ENCODE assay signal across 8 mouse cellular contexts in genomic region chr4:154996572-154997154, GRCm38 (mm10). TPM values are rescaled to one million over a fixed set of nuclear protein-coding genes. Genes with fewer than 3 reads are reported as not detected.
A peak's percentile ranks its signal among the peaks of the same experiment; 100 is the strongest.
DNase-seq lines count a peak whose midpoint lies in the region; ATAC-seq and TF ChIP-seq lines count a peak whose summit lies in the region.

No protein-coding gene starts in this region.

- WGBS in forebrain, postnatal 0 days = 40% methylated on average over 8 of the region's 8 CpGs
- WGBS in forebrain, embryonic 14.5 days = 43% methylated on average over 8 of the region's 8 CpGs
- 31% methylated on average over 8 of the region's 8 CpGs for WGBS in midbrain, embryonic 13.5 days
- 27% methylated on average over 8 of the region's 8 CpGs for WGBS in midbrain, embryonic 15.5 days
- WGBS in liver, postnatal 0 days (ENCODE audit: insufficient replicate concordance) = 54% methylated on average over 8 of the region's 8 CpGs

- no peaks in the 10 kb centered on the region for H3K27me3 ChIP-seq in forebrain, postnatal 0 days (ENCODE audit: insufficient read depth, low read length)
- no peaks in the 10 kb centered on the region for H3K27me3 ChIP-seq in forebrain, embryonic 14.5 days (replicated peaks; ENCODE audit: control insufficient read depth, insufficient read depth, low read length)
- H3K27me3 ChIP-seq in midbrain, embryonic 13.5 days = 0 out of 2 replicates have a peak, but pooled peaks cover 2% of the 10 kb centered on the region
- H3K27me3 ChIP-seq in midbrain, embryonic 15.5 days (replicated peaks) = no peaks in the 10 kb centered on the region
- H3K27me3 ChIP-seq in liver, postnatal 0 days (ENCODE audit: insufficient read depth, low read length) = no peaks in the 10 kb centered on the region

- H3K4me3 ChIP-seq in forebrain, postnatal 0 days (ENCODE audit: low read depth, low read length) = no peak overlapping the region
- no peak overlapping the region for H3K4me3 ChIP-seq in forebrain, embryonic 14.5 days (ENCODE audit: low read depth, low read length)
- H3K4me3 ChIP-seq in midbrain, embryonic 13.5 days (replicated peaks) = no peak overlapping the region
- no peak overlapping the region for H3K4me3 ChIP-seq in midbrain, embryonic 15.5 days
- H3K4me3 ChIP-seq in liver, postnatal 0 days (ENCODE audit: low read depth, low read length) = no peak overlapping the region

- H3K9ac ChIP-seq in forebrain, postnatal 0 days = no peak overlapping the region
- H3K9ac ChIP-seq in forebrain, embryonic 14.5 days (ENCODE audit: low read length) = no peak overlapping the region
- 0 out of 2 replicates have a peak overlapping the region, but pooled peaks have one; percentile 4 for H3K9ac ChIP-seq in midbrain, embryonic 13.5 days (replicated peaks)
- H3K9ac ChIP-seq in midbrain, embryonic 15.5 days = no peak overlapping the region
- H3K9ac ChIP-seq in liver, postnatal 0 days (replicated peaks) = no peak overlapping the region

- no peak for TF ChIP-seq CTCF in forebrain, postnatal 0 days (IDR thresholded peaks at IDR 0.05; ENCODE audit: low read depth)
- no peak for TF ChIP-seq CTCF in liver, postnatal 0 days (IDR thresholded peaks at IDR 0.05; ENCODE audit: low read depth)

- H3K9me3 ChIP-seq in forebrain, postnatal 0 days (ENCODE audit: low read length) = no peaks in the 10 kb centered on the region
- H3K9me3 ChIP-seq in forebrain, embryonic 14.5 days (replicated peaks; ENCODE audit: control insufficient read depth, low read length) = no peaks in the 10 kb centered on the region
- H3K9me3 ChIP-seq in midbrain, embryonic 13.5 days = no peaks in the 10 kb centered on the region
- no peaks in the 10 kb centered on the region for H3K9me3 ChIP-seq in midbrain, embryonic 15.5 days
- H3K9me3 ChIP-seq in liver, postnatal 0 days (ENCODE audit: low read length) = no peaks in the 10 kb centered on the region

- 0 out of 2 replicates have a peak, but pooled peaks have one; percentile 20 for ATAC-seq in forebrain, postnatal 0 days
- no peak for ATAC-seq in forebrain, embryonic 14.5 days
- ATAC-seq in midbrain, embryonic 13.5 days = 0 out of 2 replicates have a peak, but pooled peaks have one; percentile 49
- no peak for ATAC-seq in midbrain, embryonic 15.5 days (replicated peaks)
- no peak for ATAC-seq in erythroid progenitor cell, adult 5-6 weeks (replicated peaks; ENCODE audit: low FRiP score, poor library complexity, severe bottlenecking)
- no peak for ATAC-seq in liver, postnatal 0 days

- no peak for TF ChIP-seq EP300 in liver, postnatal 0 days (IDR thresholded peaks at IDR 0.05; ENCODE audit: low read depth)

- no peak overlapping the region for H3K27ac ChIP-seq in forebrain, postnatal 0 days (ENCODE audit: low read depth, low read length)
- H3K27ac ChIP-seq in forebrain, embryonic 14.5 days (ENCODE audit: low read depth, low read length) = no peak overlapping the region
- H3K27ac ChIP-seq in midbrain, embryonic 13.5 days = peak overlapping the region; percentile 44; the same call in 1 of the 2 replicates
- H3K27ac ChIP-seq in midbrain, embryonic 15.5 days = no peak overlapping the region
- H3K27ac ChIP-seq in liver, postnatal 0 days (ENCODE audit: low read depth) = no peak overlapping the region

- H3K36me3 ChIP-seq in forebrain, postnatal 0 days (ENCODE audit: insufficient read depth) = no peaks in the 10 kb centered on the region
- no peaks in the 10 kb centered on the region for H3K36me3 ChIP-seq in forebrain, embryonic 14.5 days (ENCODE audit: control insufficient read depth, insufficient read depth, low read length)
- no peaks in the 10 kb centered on the region; the same call in 1 of the 2 replicates for H3K36me3 ChIP-seq in midbrain, embryonic 13.5 days
- H3K36me3 ChIP-seq in midbrain, embryonic 15.5 days (replicated peaks) = 0 out of 2 replicates have a peak, but pooled peaks cover 2% of the 10 kb centered on the region
- H3K36me3 ChIP-seq in liver, postnatal 0 days (replicated peaks; ENCODE audit: insufficient read depth, low read length) = no peaks in the 10 kb centered on the region

- H3K4me2 ChIP-seq in forebrain, postnatal 0 days (ENCODE audit: low read depth) = no peak overlapping the region
- H3K4me2 ChIP-seq in forebrain, embryonic 14.5 days (ENCODE audit: low read length) = no peak overlapping the region
- no peak overlapping the region for H3K4me2 ChIP-seq in midbrain, embryonic 13.5 days (replicated peaks)
- no peak overlapping the region for H3K4me2 ChIP-seq in midbrain, embryonic 15.5 days
- no peak overlapping the region for H3K4me2 ChIP-seq in liver, postnatal 0 days (ENCODE audit: low read depth, low read length)

- no peaks in the 10 kb centered on the region for H3K4me1 ChIP-seq in forebrain, postnatal 0 days (ENCODE audit: insufficient read depth)
- H3K4me1 ChIP-seq in forebrain, embryonic 14.5 days (ENCODE audit: control insufficient read depth, insufficient read depth, low read length) = no peaks in the 10 kb centered on the region
- H3K4me1 ChIP-seq in midbrain, embryonic 13.5 days (replicated peaks) = peaks cover 10% of the 10 kb centered on the region
- no peaks in the 10 kb centered on the region for H3K4me1 ChIP-seq in midbrain, embryonic 15.5 days
- H3K4me1 ChIP-seq in liver, postnatal 0 days (ENCODE audit: insufficient read depth) = no peaks in the 10 kb centered on the region

- DNase-seq in forebrain, postnatal 0 days = no peak
- no peak for DNase-seq in forebrain, embryonic 14.5 days (ENCODE audit: low spot score)
- peak; percentile 61 for DNase-seq in kidney, postnatal 10 days
- DNase-seq in urinary bladder, postnatal 25 days (ENCODE audit: low spot score) = no peak
- no peak for DNase-seq in liver, postnatal 0 days

RNA-seq across cellular contexts. Expression of gene Pank4, which starts 32.7 kb away (rescaled TPM):
- 39.7 and 40.0 TPM in 2 replicates for total RNA-seq in forebrain, postnatal 0 days (2014; rRNA removed)
- 20.4 and 22.6 TPM in 2 replicates for polyA plus RNA-seq in forebrain, postnatal 0 days (2015; fragmentation: Nextera tagmentation; extraction: Ambion mirVana)
- polyA plus RNA-seq in forebrain, embryonic 14.5 days (2014; fragmentation: Nextera tagmentation; extraction: Ambion mirVana) = 34.6 and 38.9 TPM in 2 replicates
- 42.0 and 43.3 TPM in 2 replicates for polyA plus RNA-seq in midbrain, embryonic 13.5 days (2015; fragmentation: Nextera tagmentation; extraction: Ambion mirVana)
- polyA plus RNA-seq in midbrain, embryonic 15.5 days (2015; fragmentation: Nextera tagmentation; extraction: Ambion mirVana) = 44.3 and 44.9 TPM in 2 replicates
- 61.3 and 78.0 TPM in 2 replicates for total RNA-seq in erythroid progenitor cell, adult 5-6 weeks (2015; ENCODE audit: low replicate concordance)
- total RNA-seq in erythroid progenitor cell, adult 5-6 weeks (2017; ENCODE audit: low replicate concordance) = 40.0 and 50.1 TPM in 2 replicates
- 10.9 and 11.4 TPM in 2 replicates for polyA plus RNA-seq in liver, postnatal 0 days (2015; fragmentation: Nextera tagmentation; extraction: Ambion mirVana)

RNA-seq across cellular contexts. Expression of gene Hes5, which starts 35.9 kb away (rescaled TPM):
- 92.2 and 100 TPM in 2 replicates for total RNA-seq in forebrain, postnatal 0 days (2014; rRNA removed)
- 107 and 120 TPM in 2 replicates for polyA plus RNA-seq in forebrain, postnatal 0 days (2015; fragmentation: Nextera tagmentation; extraction: Ambion mirVana)
- polyA plus RNA-seq in forebrain, embryonic 14.5 days (2014; fragmentation: Nextera tagmentation; extraction: Ambion mirVana) = 73.0 and 86.0 TPM in 2 replicates
- polyA plus RNA-seq in midbrain, embryonic 13.5 days (2015; fragmentation: Nextera tagmentation; extraction: Ambion mirVana) = 291 and 346 TPM in 2 replicates
- polyA plus RNA-seq in midbrain, embryonic 15.5 days (2015; fragmentation: Nextera tagmentation; extraction: Ambion mirVana) = 116 and 149 TPM in 2 replicates
- not detected in 2 replicates for total RNA-seq in erythroid progenitor cell, adult 5-6 weeks (2015; ENCODE audit: low replicate concordance)
- total RNA-seq in erythroid progenitor cell, adult 5-6 weeks (2017; ENCODE audit: low replicate concordance) = not detected in 2 replicates
- 0.15 and 0.21 TPM in 2 replicates for polyA plus RNA-seq in liver, postnatal 0 days (2015; fragmentation: Nextera tagmentation; extraction: Ambion mirVana)

RNA-seq across cellular contexts. Expression of gene Plch2, which starts 59.9 kb away (rescaled TPM):
- total RNA-seq in forebrain, postnatal 0 days (2014; rRNA removed) = 32.1 and 42.1 TPM in 2 replicates
- polyA plus RNA-seq in forebrain, postnatal 0 days (2015; fragmentation: Nextera tagmentation; extraction: Ambion mirVana) = 11.7 and 17.4 TPM in 2 replicates
- 6.2 and 7.4 TPM in 2 replicates for polyA plus RNA-seq in forebrain, embryonic 14.5 days (2014; fragmentation: Nextera tagmentation; extraction: Ambion mirVana)
- 7.7 and 9.0 TPM in 2 replicates for polyA plus RNA-seq in midbrain, embryonic 13.5 days (2015; fragmentation: Nextera tagmentation; extraction: Ambion mirVana)
- 20.1 and 23.0 TPM in 2 replicates for polyA plus RNA-seq in midbrain, embryonic 15.5 days (2015; fragmentation: Nextera tagmentation; extraction: Ambion mirVana)
- total RNA-seq in erythroid progenitor cell, adult 5-6 weeks (2015; ENCODE audit: low replicate concordance) = not detected in 2 replicates
- not detected in 2 replicates for total RNA-seq in erythroid progenitor cell, adult 5-6 weeks (2017; ENCODE audit: low replicate concordance)
- polyA plus RNA-seq in liver, postnatal 0 days (2015; fragmentation: Nextera tagmentation; extraction: Ambion mirVana) = 0.04 TPM in 1 of 2 replicates, not detected in the other

Comparison
In these comparisons a context has a peak if more than half of its experiments do, and no peak if none do; other contexts are left out.
1. ATAC-seq: peak in forebrain, postnatal 0 days (single experiment) and midbrain, embryonic 13.5 days (single experiment); none in forebrain, embryonic 14.5 days (single experiment), midbrain, embryonic 15.5 days (single experiment), erythroid progenitor cell, adult 5-6 weeks (single experiment) and liver, postnatal 0 days (single experiment).
2. RNA of gene Hes5, which starts 35.9 kb away (polyA plus RNA-seq): 291 to 346 TPM in midbrain, embryonic 13.5 days, 107 to 120 TPM in forebrain, postnatal 0 days, 116 to 149 TPM in midbrain, embryonic 15.5 days and 73.0 to 86.0 TPM in forebrain, embryonic 14.5 days; 0.15 to 0.21 TPM in liver, postnatal 0 days; every median in the first group is over 10 times any median in the second.